Mouse (Mus musculus): ENCODE measurements around the gene Zbed4. TPM values are rescaled to one million over a fixed set of nuclear protein-coding genes. Genes with fewer than 3 reads are reported as not detected.

The Zbed4 gene
- polyA plus RNA-seq (2012; rRNA removed) = 17.2 and 20.0 TPM in 2 replicates

DNA sequence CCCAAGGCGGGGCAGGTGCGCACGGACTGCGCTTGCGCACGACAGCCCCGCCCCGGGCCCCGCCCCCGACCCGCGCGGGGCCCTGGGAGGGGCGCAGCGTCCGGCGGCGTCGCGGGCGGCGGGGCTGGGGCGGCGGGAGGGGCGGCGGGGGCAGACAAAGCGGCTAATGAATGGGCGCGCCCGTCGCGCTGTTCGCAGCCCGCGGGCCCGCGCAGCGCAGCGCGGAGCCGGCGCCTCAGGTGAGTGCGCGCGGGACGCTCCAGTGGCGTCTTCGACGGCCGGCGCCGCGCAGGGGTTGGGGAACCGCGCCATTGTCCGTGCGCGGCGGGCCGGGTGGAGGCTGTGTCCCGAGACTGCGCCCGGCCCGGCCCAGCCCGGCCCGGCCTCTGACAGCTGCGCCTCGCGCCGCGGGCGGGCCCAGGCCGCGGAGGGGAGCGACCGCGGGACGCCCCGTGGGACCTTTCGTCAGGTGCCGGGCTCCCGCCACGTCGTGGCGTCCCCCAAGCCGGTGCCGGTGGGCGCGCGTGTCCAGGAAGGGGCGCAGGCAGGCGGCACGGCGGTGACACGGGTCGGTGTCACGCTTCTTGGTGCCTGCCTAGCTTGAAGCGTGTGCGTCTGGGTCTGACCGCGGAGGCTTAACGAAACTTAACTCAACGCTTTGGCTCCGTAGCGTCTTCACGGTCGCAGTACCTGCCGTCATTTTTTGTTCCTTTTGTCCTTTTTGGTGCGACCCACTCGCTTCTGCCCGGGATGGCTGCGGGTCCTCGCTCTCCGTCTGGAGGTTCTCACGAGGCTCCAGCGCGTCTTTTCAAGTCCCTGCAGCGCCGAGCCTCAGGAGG, at the start of gene Zbed4:
TSS of gene Zbed4 (plus strand) at position 97 of the 839 bp plus-strand sequence.

DNA sequence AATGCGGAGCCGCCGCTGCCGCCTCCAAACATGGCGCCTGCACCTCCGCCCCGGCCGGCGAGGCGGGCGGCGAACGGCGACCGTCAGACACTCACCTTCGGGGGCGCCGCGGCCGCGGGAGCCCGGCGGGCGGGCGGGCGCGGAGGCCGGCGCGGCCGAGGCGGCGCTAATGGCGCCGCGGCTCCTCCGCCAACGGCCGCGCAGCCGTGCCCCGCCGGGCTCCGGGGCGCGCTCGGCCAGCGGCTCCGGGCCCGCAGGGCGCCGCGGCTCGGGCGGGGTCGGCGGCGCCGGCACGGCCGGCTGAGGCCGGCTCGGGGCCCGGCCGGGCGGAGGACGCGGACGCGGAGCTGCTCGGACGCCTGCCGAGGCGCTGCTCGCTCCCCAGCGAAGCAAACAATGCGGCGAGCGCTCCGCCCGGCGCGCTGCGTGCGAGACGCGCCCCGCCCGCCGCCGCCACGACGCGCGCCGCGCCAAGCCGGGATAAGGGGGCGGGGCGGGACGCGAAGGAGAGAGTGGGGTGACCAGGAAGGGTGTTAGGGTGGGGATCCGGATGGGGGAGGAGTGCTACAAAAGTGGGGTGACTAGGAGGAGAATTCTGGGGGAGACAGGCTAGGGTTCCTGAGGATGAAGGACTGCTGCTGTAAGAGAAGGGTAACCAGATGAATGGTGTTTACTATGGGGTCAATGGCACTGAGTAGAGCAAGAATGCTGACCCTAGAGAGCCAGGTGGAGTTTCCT, 17.5 kb upstream of the Zbed4 start, which contains the start of gene Brd1:
TSS of gene Brd1 (minus strand) at position 400 of the 738 bp plus-strand sequence.

DNA sequence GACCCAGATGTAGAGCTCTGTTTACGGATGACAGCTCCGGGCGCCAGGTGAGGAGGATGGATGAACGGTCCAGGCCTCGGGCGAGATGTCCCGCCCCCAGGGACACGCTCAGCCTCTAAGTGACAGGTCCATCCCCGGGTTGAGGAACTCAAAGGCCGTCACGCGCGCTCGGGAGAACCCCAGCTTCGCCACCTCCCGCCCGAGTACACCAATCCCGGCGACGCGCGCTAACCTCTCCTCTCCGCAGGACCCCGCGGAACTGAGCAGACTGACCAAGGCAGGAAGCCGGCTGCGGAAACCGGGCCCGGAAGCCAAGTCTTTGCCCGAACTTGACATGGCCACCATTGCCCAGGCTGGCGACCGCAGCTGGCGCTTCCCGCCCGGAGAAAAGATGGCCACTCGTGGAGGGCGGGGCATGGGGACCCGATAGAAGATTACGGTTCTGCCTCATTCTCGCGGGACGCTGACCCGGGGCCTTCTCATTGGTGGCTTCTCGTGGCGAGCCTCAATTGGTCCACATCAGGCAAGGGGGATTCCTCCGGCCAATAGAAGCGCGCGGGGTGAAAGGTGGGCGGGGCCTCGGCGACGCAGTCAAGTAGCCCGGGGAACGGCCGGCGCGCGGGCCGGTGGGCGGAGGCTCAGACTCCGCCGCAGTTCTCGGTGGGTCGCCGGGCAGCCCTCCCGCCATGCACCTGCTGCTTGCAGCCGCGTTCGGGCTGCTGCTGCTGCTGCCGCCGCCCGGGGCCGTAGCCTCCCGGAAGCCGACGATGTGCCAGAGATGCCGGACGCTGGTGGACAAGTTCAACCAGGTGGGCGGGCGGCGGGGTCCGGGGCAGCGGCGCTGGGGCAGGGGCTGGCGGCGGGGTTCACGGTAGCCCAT, 67.8 kb downstream of the Zbed4 start, which contains the start of the genes Alg12 and Creld2:
TSS of gene Alg12 (minus strand) at position 293 of the 880 bp plus-strand sequence.
TSS of gene Creld2 (plus strand) at position 621 of the 880 bp plus-strand sequence.

Other genes with a start within 250 kb of the Zbed4 start
- not detected in 2 replicates for gene Zdhhc25, start 151.4 kb upstream of the Zbed4 start, polyA plus RNA-seq (2012; rRNA removed)
- 32.7 and 34.6 TPM in 2 replicates for gene Brd1, start 17.4 kb upstream of the Zbed4 start, polyA plus RNA-seq (2012; rRNA removed)
- gene Alg12, start 67.7 kb downstream of the Zbed4 start, polyA plus RNA-seq (2012; rRNA removed) = 12.4 and 14.8 TPM in 2 replicates
- 51.8 and 62.9 TPM in 2 replicates for gene Creld2, start 68.0 kb downstream of the Zbed4 start, polyA plus RNA-seq (2012; rRNA removed)
- gene Pim3, start 110.5 kb downstream of the Zbed4 start, polyA plus RNA-seq (2012; rRNA removed) = 15.7 and 18.5 TPM in 2 replicates
- 0.29 and 0.53 TPM in 2 replicates for gene Ttll8, start 202.8 kb downstream of the Zbed4 start, polyA plus RNA-seq (2012; rRNA removed)
- 9.9 and 17.6 TPM in 2 replicates for gene Mlc1, start 227.3 kb downstream of the Zbed4 start, polyA plus RNA-seq (2012; rRNA removed)
- not detected in 2 replicates for gene Mov10l1, start 231.2 kb downstream of the Zbed4 start, polyA plus RNA-seq (2012; rRNA removed)